Mouse (Mus musculus) myocyte (in vitro differentiated cells): ENCODE data around the gene Elfn1. TPM values are rescaled to one million over a fixed set of nuclear protein-coding genes. Genes with fewer than 3 reads are reported as not detected.

ENCODE experiments used
- H3K27me3 ChIP-seq: one replicate; pipeline ENCODE4 v1.6.1; 2011; ENCODE audit not compliant: control insufficient read depth, insufficient read depth, insufficient read length
- H3K36me3 ChIP-seq: one replicate; pipeline ENCODE4 v1.6.1; 2011; ENCODE audit not compliant: control insufficient read depth, insufficient read depth
- H3K4me2 ChIP-seq: one replicate; pipeline ENCODE4 v1.6.1; 2011; ENCODE audit warnings: low read depth, control low read depth
- H3K4me3 ChIP-seq: one replicate; pipeline ENCODE4 v1.5.1; 2011; ENCODE audit warnings: mild to moderate bottlenecking, control low read depth, moderate library complexity
- H3K79me2 ChIP-seq: one replicate; pipeline ENCODE4 v1.6.1; 2011; ENCODE audit not compliant: control insufficient read depth, insufficient read depth
- H3ac ChIP-seq: one replicate; pipeline ENCODE4 v1.6.1; 2011; ENCODE audit not compliant: control insufficient read depth, insufficient read length
- CEBPB ChIP-seq: IDR thresholded peaks from 2 replicates; pipeline ENCODE4 v1.6.1; 2011; ENCODE audit warnings: mild to moderate bottlenecking, moderate library complexity; ENCODE audit not compliant: poor library complexity, insufficient read depth, severe bottlenecking
- E2F4 ChIP-seq: IDR thresholded peaks from one replicate; pipeline ENCODE4 v1.6.1; 2011; ENCODE audit warnings: mild to moderate bottlenecking, control low read depth, moderate library complexity; ENCODE audit not compliant: insufficient read depth
- MAX ChIP-seq: IDR thresholded peaks from one replicate; pipeline ENCODE4 v1.6.1; 2011; ENCODE audit warnings: low read depth, mild to moderate bottlenecking, control low read depth
- MYOD1 ChIP-seq, 3 experiments: IDR thresholded peaks; one replicate each; pipeline ENCODE4 v1.6.1; 2011; ENCODE audit warnings: control low read depth in 2 of 3, low read depth in 2 of 3, mild to moderate bottlenecking in 2 of 3, moderate library complexity in 1 of 3; ENCODE audit not compliant: insufficient read length in 2 of 3, control insufficient read depth in 1 of 3
- MYOG ChIP-seq, 3 experiments: IDR thresholded peaks; one replicate each; pipeline ENCODE4 v1.6.1; 2011; ENCODE audit warnings: control low read depth in 2 of 3, low read depth in 2 of 3, mild to moderate bottlenecking in 2 of 3; ENCODE audit not compliant: insufficient read length in 2 of 3, control insufficient read depth in 1 of 3, insufficient read depth in 1 of 3
- POLR2A ChIP-seq: IDR thresholded peaks from one replicate; pipeline ENCODE4 v1.6.1; 2011; ENCODE audit warnings: low read depth, mild to moderate bottlenecking, control low read depth, moderate library complexity; ENCODE audit not compliant: insufficient read length
- POLR2AphosphoS2 ChIP-seq: IDR thresholded peaks from one replicate; pipeline ENCODE4 v1.6.1; 2011; ENCODE audit warnings: low read depth, control low read depth; ENCODE audit not compliant: insufficient read length
- REST ChIP-seq: IDR thresholded peaks from one replicate; pipeline ENCODE4 v1.6.1; 2011; ENCODE audit warnings: mild to moderate bottlenecking, control low read depth, moderate library complexity; ENCODE audit not compliant: insufficient read depth, insufficient read length
- SRF ChIP-seq: IDR thresholded peaks from one replicate; pipeline ENCODE4 v1.6.1; 2011; ENCODE audit warnings: low read depth; ENCODE audit not compliant: control insufficient read depth, insufficient read length
- TCF12 ChIP-seq: IDR thresholded peaks from one replicate; pipeline ENCODE4 v1.6.1; 2011; ENCODE audit warnings: mild to moderate bottlenecking, control low read depth; ENCODE audit not compliant: poor library complexity, insufficient read depth, severe bottlenecking
- TCF3 ChIP-seq: IDR thresholded peaks from one replicate; pipeline ENCODE4 v1.6.1; 2011; ENCODE audit warnings: low read depth, control low read depth; ENCODE audit not compliant: insufficient read length
- USF1 ChIP-seq: IDR thresholded peaks from one replicate; pipeline ENCODE4 v1.6.1; 2011; ENCODE audit warnings: low read depth, mild to moderate bottlenecking, control low read depth, moderate library complexity
- polyA plus RNA-seq: library from polyadenylated mRNA; unstranded; fragments of >200 nt; fragmentation: generic; extraction: Trizol; gene quantifications from one replicate; pipeline ENCODE4 v1.2.1, GENCODE M21; 2012; ENCODE audit warnings: missing spikeins

Gene Elfn1
- polyA plus RNA-seq, 1 experiment: 0.10 TPM

DNA sequence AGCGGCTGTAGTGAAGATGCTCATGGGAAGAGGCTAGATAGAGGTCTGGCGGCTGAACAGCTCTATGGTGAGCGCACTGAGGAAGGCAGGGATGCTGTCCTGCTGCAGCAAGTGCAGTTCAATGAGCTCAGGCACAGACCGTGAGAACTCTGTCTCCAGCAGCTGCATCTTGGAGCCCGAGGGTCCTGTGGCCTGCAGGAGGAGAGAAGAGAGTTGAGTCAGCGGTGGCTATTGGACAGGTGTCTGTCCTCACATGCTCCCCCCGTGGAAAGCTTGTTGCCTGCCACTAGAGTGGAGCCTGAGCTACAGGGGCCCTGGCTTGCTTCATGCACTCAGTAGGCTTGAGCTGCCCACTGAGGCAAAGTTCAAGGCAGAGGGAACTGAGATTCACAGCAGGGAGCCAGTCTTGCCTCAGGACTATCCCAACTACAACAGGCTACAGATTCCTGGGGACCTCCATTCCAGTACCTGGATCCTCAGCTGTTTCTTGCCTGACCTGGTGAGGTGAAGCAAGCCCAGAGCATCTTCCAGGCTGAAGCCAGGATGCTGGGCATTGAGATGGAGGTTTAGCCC, 101.4 kb downstream of the Elfn1 start:
- H3K36me3 ChIP-seq: no peaks in the 10 kb centered on the region
- no peak overlapping the region for H3K4me2 ChIP-seq
- no peak overlapping the region for H3ac ChIP-seq
- no peaks in the 10 kb centered on the region for H3K79me2 ChIP-seq
- no peaks in the 10 kb centered on the region for H3K27me3 ChIP-seq
- H3K4me3 ChIP-seq: no peak overlapping the region
- peak in 1 of 3 experiments; percentile 56 for TF ChIP-seq MYOD1 (IDR thresholded peaks at IDR 0.05; ENCODE audit: control insufficient read depth in 1 of 3, insufficient read length in 2 of 3, low read depth in 2 of 3)
- TF ChIP-seq TCF12: no peak
- no peak for TF ChIP-seq POLR2A
- TF ChIP-seq MYOG (IDR thresholded peaks at IDR 0.05; ENCODE audit: control insufficient read depth in 1 of 3, insufficient read depth in 1 of 3, insufficient read length in 2 of 3, low read depth in 2 of 3): peak in 2 of 3 experiments; percentile 11 to 71

DNA sequence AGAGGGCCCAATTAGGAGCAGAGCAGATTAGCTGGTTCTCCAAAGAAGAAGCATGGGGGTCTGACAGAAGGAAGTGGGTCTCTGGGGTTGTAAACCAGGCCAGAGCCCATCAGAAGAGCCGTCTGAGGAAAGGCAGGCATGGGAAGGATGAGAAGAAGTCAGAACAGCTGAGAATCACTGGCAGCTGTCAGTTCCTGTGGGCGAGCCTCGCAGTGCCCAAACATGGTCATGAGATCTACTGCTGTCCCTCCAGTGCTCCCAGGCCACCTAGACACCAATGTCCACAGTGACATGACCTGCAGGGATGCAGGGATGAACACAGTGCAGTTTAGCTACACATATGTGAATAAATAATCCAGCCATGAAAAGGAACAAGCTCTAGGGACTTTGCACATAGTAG, 102.7 kb downstream of the Elfn1 start:
- Histone ChIP-seq H3K4me3 (no peak overlapping the region), H3K79me2 (no peaks in the 10 kb centered on the region), H3K4me2 (no peak overlapping the region), H3ac (no peak overlapping the region), H3K27me3 (no peaks in the 10 kb centered on the region), H3K36me3 (no peaks in the 10 kb centered on the region)
- TF ChIP-seq USF1 (no peak), MYOD1 (IDR thresholded peaks at IDR 0.05; ENCODE audit: control insufficient read depth in 1 of 3, insufficient read length in 2 of 3, low read depth in 2 of 3) (peak; percentile 44 to 97 (median 82)), TCF12 (peak; percentile 60), POLR2AphosphoS2 (no peak), SRF (peak; percentile 98), MAX (no peak), TCF3 (peak; percentile 57), E2F4 (no peak), MYOG (IDR thresholded peaks at IDR 0.05; ENCODE audit: control insufficient read depth in 1 of 3, insufficient read depth in 1 of 3, insufficient read length in 2 of 3, low read depth in 2 of 3) (peak; percentile 78 to 97 (median 81)), CEBPB (no peak), POLR2A (no peak), REST (no peak)

DNA sequence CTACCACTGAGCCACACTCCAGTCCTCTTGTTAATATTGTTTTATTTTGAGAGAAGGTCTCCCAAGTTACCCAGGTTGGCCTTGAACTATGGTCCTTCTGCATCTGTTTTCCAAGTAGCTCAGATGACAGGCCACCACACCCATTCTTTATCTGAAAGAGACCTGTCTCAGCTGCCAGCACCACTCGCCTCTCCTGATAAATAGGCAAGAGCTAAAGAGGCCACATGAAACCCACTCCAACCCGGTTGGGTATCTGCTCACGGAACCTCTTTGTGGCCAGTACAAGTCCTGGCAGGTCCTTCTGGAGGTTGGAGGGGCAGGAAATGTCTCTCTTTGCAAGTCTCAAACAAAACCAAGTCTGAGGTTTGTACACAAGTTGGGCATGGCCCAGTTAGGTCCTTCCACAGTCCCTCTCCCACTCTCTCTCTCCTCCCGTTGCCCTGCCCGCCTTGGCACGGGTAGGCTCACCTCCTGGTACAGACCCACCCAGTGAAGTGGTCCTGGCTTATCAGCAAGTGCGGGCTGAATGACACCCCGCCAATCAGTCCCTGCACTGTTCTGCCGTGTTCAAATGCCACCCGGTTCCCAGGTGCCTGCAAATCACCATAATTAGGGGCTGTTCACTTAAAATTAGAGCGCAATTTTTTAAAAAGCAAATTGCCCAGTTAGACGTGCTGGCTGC, 104.7 kb downstream of the Elfn1 start:
- Histone ChIP-seq H3K79me2 (no peaks in the 10 kb centered on the region), H3K4me2 (no peak overlapping the region), H3ac (no peak overlapping the region), H3K27me3 (no peaks in the 10 kb centered on the region), H3K4me3 (no peak overlapping the region), H3K36me3 (no peaks in the 10 kb centered on the region)
- no peak for TF ChIP-seq E2F4
- TF ChIP-seq MYOD1 (IDR thresholded peaks at IDR 0.05; ENCODE audit: control insufficient read depth in 1 of 3, insufficient read length in 2 of 3, low read depth in 2 of 3): no peak
- no peak for TF ChIP-seq TCF12
- no peak for TF ChIP-seq CEBPB
- TF ChIP-seq POLR2AphosphoS2: no peak
- TF ChIP-seq POLR2A: no peak
- TF ChIP-seq MYOG (IDR thresholded peaks at IDR 0.05; ENCODE audit: control insufficient read depth in 1 of 3, insufficient read depth in 1 of 3, insufficient read length in 2 of 3, low read depth in 2 of 3): no peak
- TF ChIP-seq TCF3: no peak
- TF ChIP-seq USF1: no peak

DNA sequence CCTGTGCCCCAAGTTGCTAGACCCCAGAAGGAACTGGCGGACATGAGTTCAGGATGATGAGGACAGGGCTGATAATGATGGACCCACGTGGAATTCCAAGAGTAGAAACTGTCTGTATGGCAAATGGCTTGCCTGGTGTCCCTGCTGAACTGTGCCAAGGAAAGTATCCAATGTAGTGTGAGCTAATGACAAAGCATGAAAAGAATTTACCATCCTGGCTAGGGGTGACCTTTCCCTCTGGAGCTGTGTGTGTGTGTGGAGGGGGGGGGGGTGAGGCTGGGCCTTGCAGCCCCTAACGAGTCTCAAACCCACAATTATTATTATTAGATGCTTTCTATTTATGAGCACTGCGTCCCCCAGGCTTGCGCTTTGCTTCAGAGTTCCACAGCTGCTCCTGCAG, 105.9 kb downstream of the Elfn1 start:
- no peak overlapping the region for H3ac ChIP-seq
- TF ChIP-seq E2F4: no peak
- peak in 2 of 3 experiments; percentile 4 to 54 for TF ChIP-seq MYOG (IDR thresholded peaks at IDR 0.05; ENCODE audit: control insufficient read depth in 1 of 3, insufficient read depth in 1 of 3, insufficient read length in 2 of 3, low read depth in 2 of 3)
- TF ChIP-seq MYOD1 (IDR thresholded peaks at IDR 0.05; ENCODE audit: control insufficient read depth in 1 of 3, insufficient read length in 2 of 3, low read depth in 2 of 3): peak in 2 of 3 experiments; percentile 10 to 16
- no peaks in the 10 kb centered on the region for H3K79me2 ChIP-seq
- peak overlapping the region; percentile 30 for H3K4me2 ChIP-seq
- no peak overlapping the region for H3K4me3 ChIP-seq
- no peaks in the 10 kb centered on the region for H3K27me3 ChIP-seq
- H3K36me3 ChIP-seq: no peaks in the 10 kb centered on the region

DNA sequence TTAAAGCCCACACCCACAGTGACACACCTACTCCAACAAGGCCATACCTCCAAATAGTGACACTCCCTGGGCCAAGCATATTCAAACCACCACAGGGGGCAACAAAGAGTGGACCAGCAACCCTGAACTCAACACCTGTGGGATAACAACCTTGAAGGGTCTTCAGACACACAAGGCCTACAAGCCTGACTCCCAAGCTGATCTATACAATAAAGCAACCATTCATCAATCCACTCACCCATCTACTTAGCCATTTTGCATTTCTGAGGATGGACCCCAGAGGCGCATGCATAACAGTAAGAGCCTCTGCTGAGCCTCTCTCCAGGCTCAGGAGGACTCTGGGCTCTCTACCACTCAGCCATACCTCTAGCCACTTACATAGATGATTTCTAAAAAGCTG, 109.2 kb downstream of the Elfn1 start:
- Histone ChIP-seq H3K79me2 (no peaks in the 10 kb centered on the region), H3K36me3 (no peaks in the 10 kb centered on the region), H3K27me3 (no peaks in the 10 kb centered on the region), H3K4me2 (no peak overlapping the region), H3K4me3 (no peak overlapping the region), H3ac (no peak overlapping the region)
- no peak for TF ChIP-seq TCF12
- TF ChIP-seq CEBPB: no peak
- TF ChIP-seq POLR2A: no peak
- no peak for TF ChIP-seq USF1
- no peak for TF ChIP-seq REST
